In the genomic region with DNA sequence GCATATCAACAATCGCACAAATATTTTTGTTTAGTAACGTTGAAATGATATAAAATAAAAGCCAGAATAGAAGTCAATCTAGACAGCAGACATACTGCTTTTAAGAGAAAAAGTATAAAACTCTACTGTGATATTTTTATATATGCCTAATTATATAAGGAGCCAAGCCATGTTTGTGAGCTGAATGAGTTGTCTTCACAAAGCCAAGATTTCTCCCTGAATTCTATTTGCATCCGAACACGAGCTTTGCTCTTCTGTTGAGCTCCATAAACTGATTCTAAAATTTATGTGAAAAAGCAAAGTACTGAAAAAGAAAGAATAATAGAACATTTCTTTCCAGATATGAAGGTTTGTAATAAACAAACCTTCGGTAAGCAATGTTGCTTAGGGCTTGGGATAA, we compare ENCODE assay signal across 27 mouse cellular contexts. TPM values are rescaled to one million over a fixed set of nuclear protein-coding genes. Genes with fewer than 3 reads are reported as not detected.
"Had no signal": no experiment of that assay in that cellular context is flagged by ENCODE, and none has a peak within 500 bp of the region (broad histone marks: within the 10 kb centered on the region; RNA-seq: fewer than 3 reads in every experiment).

No protein-coding gene starts in this region.

- H3K4me1 ChIP-seq: heart, embryonic 13.5 days; heart, embryonic 15.5 days; hindbrain, embryonic 13.5 days; hindbrain, embryonic 15.5 days; kidney, embryonic 15.5 days; limb, embryonic 13.5 days; limb, embryonic 15.5 days; liver, embryonic 12.5 days had no signal

- ATAC-seq: hindbrain, postnatal 0 days; intestine, embryonic 16.5 days; liver, embryonic 12.5 days had no signal

- H3K9me3 ChIP-seq: heart, embryonic 13.5 days; heart, embryonic 15.5 days; hindbrain, embryonic 13.5 days; hindbrain, embryonic 15.5 days; kidney, embryonic 15.5 days; limb, embryonic 13.5 days; limb, embryonic 15.5 days; liver, embryonic 12.5 days had no signal

- DNase-seq: gastrocnemius, postnatal 14 days; gastrocnemius, postnatal 36 days; heart, adult 2 months; heart, postnatal 14 days; heart, postnatal 36 days; kidney, adult 11 months; kidney, adult 2 months; kidney, adult 9 months; kidney, postnatal 14 days; kidney, postnatal 36 days; layer of hippocampus, adult 9-11 months; layer of hippocampus, postnatal 36 days; left cerebral cortex, postnatal 4 days had no signal

- H3K27ac ChIP-seq: heart, adult 2 months; heart, embryonic 13.5 days; heart, embryonic 15.5 days; hindbrain, embryonic 13.5 days; hindbrain, embryonic 15.5 days; hindbrain, postnatal 0 days; kidney, embryonic 15.5 days; kidney, postnatal 0 days; limb, embryonic 13.5 days; limb, embryonic 15.5 days; liver, embryonic 12.5 days; liver, embryonic 14.5 days had no signal

- H3K4me2 ChIP-seq: heart, embryonic 11.5 days; heart, embryonic 13.5 days; heart, embryonic 15.5 days; hindbrain, embryonic 13.5 days; hindbrain, embryonic 15.5 days; kidney, embryonic 15.5 days; limb, embryonic 13.5 days; limb, embryonic 15.5 days; liver, embryonic 12.5 days had no signal

- H3K27me3 ChIP-seq: heart, embryonic 15.5 days; hindbrain, embryonic 13.5 days; hindbrain, embryonic 15.5 days; kidney, embryonic 15.5 days; limb, embryonic 13.5 days; limb, embryonic 15.5 days; liver, embryonic 12.5 days had no signal

- H3K36me3 ChIP-seq: heart, embryonic 13.5 days; heart, embryonic 15.5 days; hindbrain, embryonic 13.5 days; hindbrain, embryonic 15.5 days; kidney, embryonic 15.5 days; limb, embryonic 13.5 days; limb, embryonic 15.5 days; liver, embryonic 12.5 days had no signal

- H3K4me3 ChIP-seq: heart, adult 2 months; heart, embryonic 13.5 days; heart, embryonic 15.5 days; hindbrain, embryonic 13.5 days; hindbrain, embryonic 15.5 days; kidney, embryonic 15.5 days; limb, embryonic 13.5 days; limb, embryonic 15.5 days; liver, embryonic 12.5 days had no signal

- H3K9ac ChIP-seq: heart, embryonic 13.5 days; heart, embryonic 15.5 days; hindbrain, embryonic 13.5 days; hindbrain, embryonic 15.5 days; kidney, embryonic 15.5 days; limb, embryonic 13.5 days; limb, embryonic 15.5 days; liver, embryonic 12.5 days; liver, embryonic 14.5 days had no signal

RNA-seq across cellular contexts. Expression of a gene that starts 33.7 kb away (rescaled TPM):
- total RNA-seq: hematopoietic stem cell, adult 5-6 weeks had no signal
